Comparison of ENCODE assay signal across 31 mouse cellular contexts in the genomic region with DNA sequence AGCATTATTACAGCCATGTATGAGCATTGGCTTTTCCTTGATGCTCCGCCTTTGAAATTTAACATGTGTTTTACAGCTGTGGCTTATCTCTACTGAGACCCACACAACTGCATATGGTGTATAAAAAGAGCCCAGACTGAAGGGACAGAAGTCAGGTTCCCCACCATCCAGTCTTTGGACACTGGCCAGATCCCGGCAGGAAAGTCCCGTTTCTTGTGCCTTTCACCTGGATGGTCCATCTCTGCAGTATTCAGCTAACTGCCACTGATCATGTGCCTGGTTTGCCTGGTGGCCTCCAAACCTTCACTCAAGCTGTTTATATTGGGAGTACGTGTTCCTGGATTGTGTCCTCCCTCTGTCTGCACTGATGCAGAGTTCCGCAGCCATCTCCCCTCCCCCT. TPM values are rescaled to one million over a fixed set of nuclear protein-coding genes. Genes with fewer than 3 reads are reported as not detected.
"Had no signal": no experiment of that assay in that cellular context is flagged by ENCODE, and none has a peak within 500 bp of the region (broad histone marks: within the 10 kb centered on the region; RNA-seq: fewer than 3 reads in every experiment).

No protein-coding gene starts in this region.

- DNase-seq: kidney, adult 8-10 months; kidney, postnatal 10 days; kidney, postnatal 36 days; layer of hippocampus, postnatal 36 days; liver, postnatal 0 days; lung, embryonic 14.5 days; lung, postnatal 36 days; retina, postnatal 1 day; right cerebral cortex, postnatal 25 days; spleen, adult 18-20 months; thymus, adult 18-20 months; thymus, postnatal 36 days had no signal

- H3K27me3 ChIP-seq: kidney, embryonic 15.5 days; limb, embryonic 15.5 days; midbrain, embryonic 13.5 days; stomach, embryonic 15.5 days had no signal

- ATAC-seq: liver, postnatal 0 days; lung, postnatal 0 days; midbrain, embryonic 13.5 days; midbrain, embryonic 16.5 days had no signal

- H3K9me3 ChIP-seq: kidney, embryonic 15.5 days; limb, embryonic 15.5 days; midbrain, embryonic 10.5 days; midbrain, embryonic 13.5 days; neural tube, embryonic 13.5 days; stomach, embryonic 15.5 days had no signal

- H3K4me1 ChIP-seq: kidney, embryonic 15.5 days; midbrain, embryonic 10.5 days; midbrain, embryonic 13.5 days; neural tube, embryonic 13.5 days; stomach, embryonic 15.5 days had no signal

- H3K36me3 ChIP-seq: kidney, embryonic 15.5 days; limb, embryonic 15.5 days; midbrain, embryonic 10.5 days; midbrain, embryonic 13.5 days; neural tube, embryonic 13.5 days; stomach, embryonic 15.5 days had no signal

- H3K4me3 ChIP-seq: kidney, embryonic 15.5 days; left cerebral cortex, adult 2 months; limb, embryonic 15.5 days; midbrain, embryonic 10.5 days; midbrain, embryonic 13.5 days; myocyte; neural tube, embryonic 13.5 days; stomach, embryonic 15.5 days had no signal

RNA-seq across cellular contexts. Expression of a gene that starts 4.0 kb away (rescaled TPM):
- total RNA-seq: layer of hippocampus, adult 8-10 months; layer of hippocampus, postnatal 10 days; layer of hippocampus, postnatal 36 days; left cerebral cortex, adult 2 months; left cerebral cortex, postnatal 14 days; megakaryocyte progenitor cell, adult 5-6 weeks; monocyte, adult 5-6 weeks; neutrophil, adult 5-6 weeks had no signal
- polyA plus RNA-seq: kidney, embryonic 15.5 days; limb, embryonic 11.5 days; limb, embryonic 15.5 days; liver, embryonic 11.5 days; lung, embryonic 14.5 days; midbrain, embryonic 10.5 days; midbrain, embryonic 13.5 days; midbrain, embryonic 16.5 days; myocyte; neural tube, embryonic 13.5 days; urinary bladder, adult 2 months had no signal
